Mouse (Mus musculus) megakaryocyte, embryonic 14.5 days (primary cell): ENCODE results near the gene Mknk1.

Experiments
- FLI1 ChIP-seq: IDR thresholded peaks from 2 replicates; pipeline ENCODE4 v1.6.1; 2012; ENCODE audit warnings: low read length, inconsistent platforms, mixed read lengths
- GATA1 ChIP-seq: IDR thresholded peaks from 3 replicates; pipeline ENCODE4 v1.6.1; 2012; ENCODE audit warnings: mixed read lengths, low read length, inconsistent platforms, borderline replicate concordance

GRCm38 (mm10) chr4:115922688-115923087 lies 83.7 kb downstream of the Mknk1 start:
- TF ChIP-seq GATA1 (no peak), FLI1 (no peak)
